Mouse (Mus musculus): Measurements from ENCODE around the gene Tlr2. TPM values are rescaled to one million over a fixed set of nuclear protein-coding genes. Genes with fewer than 3 reads are reported as not detected.

Tlr2 gene
- polyA plus RNA-seq, 1 experiment from 2014 or later: 0.77 TPM

DNA sequence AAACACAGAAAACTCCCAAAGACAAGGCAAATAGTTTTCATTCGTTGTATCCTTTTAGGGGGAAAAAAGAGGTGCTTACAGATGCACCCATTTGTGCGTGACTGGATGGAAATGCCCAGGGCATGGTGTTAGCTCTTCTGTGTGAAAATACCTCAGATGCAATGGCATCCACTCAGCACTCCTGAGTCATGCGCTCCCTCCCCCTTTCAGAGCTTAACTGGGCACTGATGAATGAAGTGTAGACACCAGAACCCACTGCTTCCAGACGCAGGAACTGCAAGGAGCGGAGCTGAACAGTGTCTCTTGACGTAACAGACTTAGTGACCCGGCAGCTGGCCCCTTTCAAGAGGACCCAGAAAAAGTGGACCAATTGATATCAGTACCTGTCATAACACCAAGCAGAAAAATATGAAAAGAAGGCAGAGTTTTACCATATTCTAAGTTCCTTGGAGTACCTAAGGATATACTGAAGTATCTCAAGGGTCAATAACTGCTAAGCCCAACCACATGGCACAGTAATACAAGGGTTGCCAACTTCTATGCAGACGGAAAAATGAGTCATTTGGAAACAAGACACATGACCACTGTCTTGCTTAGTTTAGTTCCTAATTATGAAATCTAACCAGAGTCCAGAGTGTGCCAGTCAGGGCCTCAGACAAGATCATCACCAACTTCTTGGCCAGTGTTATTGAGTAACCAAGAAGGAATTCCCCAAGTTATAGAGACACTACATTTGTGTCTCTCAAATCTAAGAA is 3.4 kb upstream of the Tlr2 start:
- ATAC-seq: no peak
- Histone ChIP-seq H3K9me3 (replicated peaks; ENCODE audit: control insufficient read depth, low read length) (no peaks in the 10 kb centered on the region), H3K27me3 (replicated peaks; ENCODE audit: control insufficient read depth, insufficient read depth, low read length) (no peaks in the 10 kb centered on the region), H3K27ac (ENCODE audit: low read depth, low read length) (no peak overlapping the region), H3K4me2 (ENCODE audit: low read length) (no peak overlapping the region), H3K36me3 (ENCODE audit: control insufficient read depth, insufficient read depth, low read length) (no peaks in the 10 kb centered on the region), H3K4me3 (ENCODE audit: low read depth, low read length) (no peak overlapping the region), H3K4me1 (ENCODE audit: control insufficient read depth, insufficient read depth, low read length) (no peaks in the 10 kb centered on the region), H3K9ac (ENCODE audit: low read length) (no peak overlapping the region)
- 73% methylated on average over 8 of the region's 8 CpGs for WGBS
- no peak for DNase-seq (ENCODE audit: low spot score)

DNA sequence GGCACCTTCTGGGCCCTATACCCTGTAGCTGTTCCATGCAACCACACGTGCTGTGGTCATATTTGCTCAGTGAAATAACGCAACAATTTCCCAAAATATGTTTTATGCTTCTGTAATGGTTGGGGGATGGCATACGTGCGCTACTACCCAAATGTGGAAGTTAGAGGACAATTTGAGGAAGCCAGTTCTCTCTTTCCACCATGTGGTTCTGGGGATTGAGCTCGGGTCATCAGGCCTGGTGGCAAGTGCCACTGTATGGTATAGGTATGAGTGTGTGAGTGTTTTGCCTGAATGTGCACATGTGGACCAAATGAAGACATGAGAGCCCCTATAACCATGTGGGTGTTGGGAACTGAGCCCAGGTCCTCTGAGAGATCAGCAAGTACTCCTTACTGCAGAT is 2.1 kb downstream of the Tlr2 start:
- no peak overlapping the region for H3K9ac ChIP-seq (ENCODE audit: low read length)
- no peak overlapping the region for H3K27ac ChIP-seq (ENCODE audit: low read depth, low read length)
- no peak overlapping the region for H3K4me3 ChIP-seq (ENCODE audit: low read depth, low read length)
- H3K4me1 ChIP-seq (ENCODE audit: control insufficient read depth, insufficient read depth, low read length): no peaks in the 10 kb centered on the region
- no peaks in the 10 kb centered on the region for H3K36me3 ChIP-seq (ENCODE audit: control insufficient read depth, insufficient read depth, low read length)
- DNase-seq (ENCODE audit: low spot score) (no peak), ATAC-seq (no peak)
- WGBS: 97% methylated on average over 5 of the region's 5 CpGs
- H3K4me2 ChIP-seq (ENCODE audit: low read length): no peak overlapping the region
- H3K9me3 ChIP-seq (replicated peaks; ENCODE audit: control insufficient read depth, low read length): no peaks in the 10 kb centered on the region
- no peaks in the 10 kb centered on the region for H3K27me3 ChIP-seq (replicated peaks; ENCODE audit: control insufficient read depth, insufficient read depth, low read length)

DNA sequence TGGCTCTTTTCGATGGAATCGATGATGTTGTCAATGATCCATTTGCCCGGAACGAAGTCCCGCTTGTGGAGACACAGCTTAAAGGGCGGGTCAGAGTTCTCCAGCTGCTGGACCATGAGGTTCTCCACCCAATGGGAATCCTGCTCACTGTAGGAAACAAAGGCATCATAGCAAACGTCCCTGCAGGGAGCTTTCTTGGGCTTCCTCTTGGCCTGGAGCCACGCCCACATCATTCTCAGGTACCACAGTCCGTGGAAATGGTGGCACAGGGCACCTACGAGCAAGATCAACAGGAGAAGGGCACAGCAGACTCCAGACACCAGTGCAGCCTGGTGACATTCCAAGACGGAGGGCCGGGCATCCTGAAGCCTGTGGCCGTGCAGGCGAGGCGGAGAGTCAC is 4.9 kb downstream of the Tlr2 start:
- Histone ChIP-seq H3K27me3 (replicated peaks; ENCODE audit: control insufficient read depth, insufficient read depth, low read length) (no peaks in the 10 kb centered on the region), H3K4me2 (ENCODE audit: low read length) (no peak overlapping the region), H3K27ac (ENCODE audit: low read depth, low read length) (no peak overlapping the region), H3K9ac (ENCODE audit: low read length) (no peak overlapping the region), H3K4me1 (ENCODE audit: control insufficient read depth, insufficient read depth, low read length) (no peaks in the 10 kb centered on the region), H3K36me3 (ENCODE audit: control insufficient read depth, insufficient read depth, low read length) (no peaks in the 10 kb centered on the region), H3K9me3 (replicated peaks; ENCODE audit: control insufficient read depth, low read length) (no peaks in the 10 kb centered on the region), H3K4me3 (ENCODE audit: low read depth, low read length) (no peak overlapping the region)
- DNase-seq (ENCODE audit: low spot score): no peak
- no peak for ATAC-seq
- 85% methylated on average over 15 of the region's 15 CpGs for WGBS

DNA sequence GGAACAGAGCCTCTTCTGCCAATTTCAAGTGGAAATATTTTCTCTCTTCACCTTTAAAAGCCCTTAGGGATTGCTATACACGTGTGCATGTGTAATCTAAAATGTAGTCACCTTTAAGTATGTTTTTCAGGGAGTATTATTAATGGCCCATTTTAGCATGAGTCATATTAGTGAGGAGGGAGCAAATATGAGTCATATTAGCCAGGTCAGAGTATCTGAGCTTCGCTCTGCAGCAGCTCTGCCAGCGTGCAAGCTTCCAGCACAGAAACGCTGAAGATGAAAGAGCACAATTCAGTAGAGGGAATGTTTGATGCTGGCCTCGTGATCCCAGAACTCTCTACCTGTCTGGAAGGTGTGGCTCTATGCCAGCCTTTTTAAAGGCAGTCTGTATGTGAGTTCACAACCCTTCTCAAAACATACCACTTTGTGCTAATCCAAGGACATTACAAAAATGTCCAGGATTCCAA is 13.4 kb downstream of the Tlr2 start:
- Histone ChIP-seq H3K4me1 (ENCODE audit: control insufficient read depth, insufficient read depth, low read length) (no peaks in the 10 kb centered on the region), H3K27ac (ENCODE audit: low read depth, low read length) (no peak overlapping the region), H3K27me3 (replicated peaks; ENCODE audit: control insufficient read depth, insufficient read depth, low read length) (no peaks in the 10 kb centered on the region), H3K9ac (ENCODE audit: low read length) (no peak overlapping the region), H3K4me2 (ENCODE audit: low read length) (no peak overlapping the region), H3K9me3 (replicated peaks; ENCODE audit: control insufficient read depth, low read length) (no peaks in the 10 kb centered on the region), H3K4me3 (ENCODE audit: low read depth, low read length) (no peak overlapping the region), H3K36me3 (ENCODE audit: control insufficient read depth, insufficient read depth, low read length) (no peaks in the 10 kb centered on the region)
- no peak for ATAC-seq
- DNase-seq (ENCODE audit: low spot score): no peak
- 81% methylated on average over 5 of the region's 5 CpGs for WGBS

DNA sequence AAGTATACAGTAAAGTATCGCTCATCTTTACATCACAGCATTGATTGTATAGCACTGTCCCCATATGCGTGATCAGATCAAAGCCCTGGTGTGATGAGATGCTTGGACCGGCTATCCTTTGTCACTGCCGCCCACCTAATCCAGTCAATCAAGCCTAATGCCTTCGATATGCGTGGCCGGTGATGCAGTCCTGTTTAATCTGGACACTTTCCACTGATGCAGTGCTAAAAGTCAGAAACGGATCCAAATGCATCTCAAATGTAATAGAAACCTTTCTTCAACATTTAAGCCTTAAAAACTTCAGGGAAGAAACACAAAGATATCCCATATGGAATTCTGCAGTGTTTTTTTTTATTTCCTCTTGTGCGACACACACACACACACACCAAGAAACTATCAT is 13.9 kb downstream of the Tlr2 start:
- Histone ChIP-seq H3K27ac (ENCODE audit: low read depth, low read length) (no peak overlapping the region), H3K4me3 (ENCODE audit: low read depth, low read length) (no peak overlapping the region), H3K9ac (ENCODE audit: low read length) (no peak overlapping the region), H3K27me3 (replicated peaks; ENCODE audit: control insufficient read depth, insufficient read depth, low read length) (no peaks in the 10 kb centered on the region), H3K4me1 (ENCODE audit: control insufficient read depth, insufficient read depth, low read length) (no peaks in the 10 kb centered on the region), H3K9me3 (replicated peaks; ENCODE audit: control insufficient read depth, low read length) (no peaks in the 10 kb centered on the region), H3K4me2 (ENCODE audit: low read length) (no peak overlapping the region), H3K36me3 (ENCODE audit: control insufficient read depth, insufficient read depth, low read length) (no peaks in the 10 kb centered on the region)
- DNase-seq (ENCODE audit: low spot score) (no peak), ATAC-seq (no peak)
- WGBS: 89% methylated on average over 9 of the region's 9 CpGs

DNA sequence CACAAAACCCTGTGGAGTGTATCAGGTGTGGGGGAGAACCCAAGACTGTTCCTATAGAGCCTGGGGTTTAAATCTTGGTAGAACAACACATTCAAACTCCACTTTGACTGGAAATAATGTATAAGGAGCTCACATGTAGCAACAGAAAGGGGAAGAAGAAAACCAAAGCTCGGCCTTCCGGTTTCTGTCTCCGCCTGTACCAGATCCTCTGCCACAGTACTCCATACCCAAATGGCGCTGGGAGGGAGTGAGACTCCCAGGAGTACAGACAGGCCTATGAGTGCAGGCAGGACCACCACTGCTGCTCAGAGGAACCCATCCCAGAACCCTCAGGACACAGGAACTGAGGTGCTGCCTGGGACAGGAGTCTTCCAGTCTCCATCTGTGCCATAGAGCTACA is 17.8 kb downstream of the Tlr2 start:
- Histone ChIP-seq H3K9ac (ENCODE audit: low read length) (no peak overlapping the region), H3K27ac (ENCODE audit: low read depth, low read length) (no peak overlapping the region), H3K4me1 (ENCODE audit: control insufficient read depth, insufficient read depth, low read length) (no peaks in the 10 kb centered on the region), H3K4me3 (ENCODE audit: low read depth, low read length) (no peak overlapping the region), H3K4me2 (ENCODE audit: low read length) (no peak overlapping the region), H3K27me3 (replicated peaks; ENCODE audit: control insufficient read depth, insufficient read depth, low read length) (no peaks in the 10 kb centered on the region), H3K36me3 (ENCODE audit: control insufficient read depth, insufficient read depth, low read length) (no peaks in the 10 kb centered on the region), H3K9me3 (replicated peaks; ENCODE audit: control insufficient read depth, low read length) (no peaks in the 10 kb centered on the region)
- 89% methylated on average over 4 of the region's 4 CpGs for WGBS
- DNase-seq (ENCODE audit: low spot score) (no peak), ATAC-seq (no peak)

DNA sequence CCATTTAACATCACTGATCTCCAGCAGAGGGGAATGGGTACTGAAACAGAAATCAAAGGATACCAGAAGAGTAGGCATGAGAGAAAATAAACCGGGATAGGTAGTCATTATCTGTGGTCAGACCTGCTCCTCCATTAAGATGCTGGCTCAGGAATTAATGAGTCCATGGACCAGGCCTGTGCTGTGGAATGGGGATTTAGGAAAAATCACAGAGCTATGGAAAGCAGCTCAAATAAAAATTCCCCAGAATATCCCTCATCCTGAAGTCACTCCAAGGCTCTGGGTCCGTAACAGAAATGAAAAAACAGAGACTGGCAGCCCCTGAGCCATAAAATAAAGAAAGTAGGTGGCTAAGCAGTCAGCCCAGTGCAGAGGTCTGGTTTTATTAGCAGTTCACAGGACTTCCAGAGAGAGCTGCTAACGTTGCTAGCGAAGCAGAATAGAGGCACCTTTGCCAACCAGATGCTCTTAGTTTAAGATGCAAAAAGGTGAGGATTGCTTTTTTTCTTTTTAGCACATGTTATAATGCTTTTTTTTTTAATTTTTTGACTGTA is 25.1 kb downstream of the Tlr2 start:
- whole genome bisulfite sequencing: 77% methylated on average over 4 of the region's 4 CpGs
- Histone ChIP-seq H3K4me3 (ENCODE audit: low read depth, low read length) (no peak overlapping the region), H3K9ac (ENCODE audit: low read length) (no peak overlapping the region), H3K36me3 (ENCODE audit: control insufficient read depth, insufficient read depth, low read length) (no peaks in the 10 kb centered on the region), H3K9me3 (replicated peaks; ENCODE audit: control insufficient read depth, low read length) (no peaks in the 10 kb centered on the region), H3K4me1 (ENCODE audit: control insufficient read depth, insufficient read depth, low read length) (no peaks in the 10 kb centered on the region), H3K4me2 (ENCODE audit: low read length) (no peak overlapping the region), H3K27me3 (replicated peaks; ENCODE audit: control insufficient read depth, insufficient read depth, low read length) (no peaks in the 10 kb centered on the region), H3K27ac (ENCODE audit: low read depth, low read length) (no peak overlapping the region)
- DNase-seq (ENCODE audit: low spot score) (no peak), ATAC-seq (no peak)

DNA sequence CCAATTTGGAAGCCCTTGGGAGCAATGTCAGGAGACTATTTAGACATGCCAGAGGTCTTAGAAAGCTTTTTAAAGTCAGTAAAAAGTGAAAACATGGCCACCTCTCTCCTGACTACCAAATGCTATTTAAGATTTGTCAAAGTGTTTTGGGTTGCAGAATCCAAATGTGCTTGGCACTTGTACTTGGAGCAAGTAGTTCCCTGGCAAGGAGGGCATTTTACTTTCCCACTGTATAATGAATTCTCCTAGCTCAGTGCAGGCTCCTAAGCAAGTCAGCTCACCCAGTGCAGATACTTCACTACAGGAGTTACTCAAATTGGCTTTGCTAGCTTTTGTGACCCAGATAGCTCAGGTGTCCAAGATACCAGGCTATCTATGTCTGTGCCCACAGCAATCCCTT is 28.7 kb downstream of the Tlr2 start:
- no peaks in the 10 kb centered on the region for H3K9me3 ChIP-seq (replicated peaks; ENCODE audit: control insufficient read depth, low read length)
- DNase-seq (ENCODE audit: low spot score): no peak
- no peaks in the 10 kb centered on the region for H3K36me3 ChIP-seq (ENCODE audit: control insufficient read depth, insufficient read depth, low read length)
- no peak overlapping the region for H3K4me2 ChIP-seq (ENCODE audit: low read length)
- no peak overlapping the region for H3K9ac ChIP-seq (ENCODE audit: low read length)
- H3K27ac ChIP-seq (ENCODE audit: low read depth, low read length): no peak overlapping the region
- ATAC-seq: no peak
- H3K4me3 ChIP-seq (ENCODE audit: low read depth, low read length): no peak overlapping the region
- no peaks in the 10 kb centered on the region for H3K27me3 ChIP-seq (replicated peaks; ENCODE audit: control insufficient read depth, insufficient read depth, low read length)
- H3K4me1 ChIP-seq (ENCODE audit: control insufficient read depth, insufficient read depth, low read length): no peaks in the 10 kb centered on the region

DNA sequence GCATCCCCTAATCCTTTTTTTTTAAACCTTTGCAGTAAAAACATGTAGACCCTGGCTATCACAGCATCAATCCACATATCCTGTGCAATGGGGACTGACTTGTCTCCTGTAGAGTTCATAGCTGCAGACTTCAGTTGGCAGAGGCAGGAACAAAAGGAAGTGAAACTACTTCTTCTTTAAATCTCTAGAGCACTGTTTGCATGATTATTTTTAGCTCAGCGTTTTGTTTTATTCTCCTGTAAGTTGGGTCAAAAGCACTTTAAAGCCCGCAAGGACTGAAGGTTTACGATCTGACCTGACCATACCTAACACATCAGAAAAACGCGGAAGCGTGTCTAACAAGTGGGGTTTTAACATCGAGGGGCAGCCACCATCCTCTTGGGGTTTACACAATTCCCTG is 29.6 kb downstream of the Tlr2 start:
- no peak for DNase-seq (ENCODE audit: low spot score)
- WGBS: 88% methylated on average over 7 of the region's 7 CpGs
- no peak for ATAC-seq

More for the DNA sequence above, 29.6 kb downstream of the Tlr2 start:
- no peaks in the 10 kb centered on the region for H3K9me3 ChIP-seq (replicated peaks; ENCODE audit: control insufficient read depth, low read length)
- no peaks in the 10 kb centered on the region for H3K27me3 ChIP-seq (replicated peaks; ENCODE audit: control insufficient read depth, insufficient read depth, low read length)
- H3K4me1 ChIP-seq (ENCODE audit: control insufficient read depth, insufficient read depth, low read length): no peaks in the 10 kb centered on the region
- no peak overlapping the region for H3K4me2 ChIP-seq (ENCODE audit: low read length)
- no peak overlapping the region for H3K4me3 ChIP-seq (ENCODE audit: low read depth, low read length)
- no peaks in the 10 kb centered on the region for H3K36me3 ChIP-seq (ENCODE audit: control insufficient read depth, insufficient read depth, low read length)
- no peak overlapping the region for H3K9ac ChIP-seq (ENCODE audit: low read length)
- no peak overlapping the region for H3K27ac ChIP-seq (ENCODE audit: low read depth, low read length)

Data from forebrain, embryonic 14.5 days (tissue).